Comparison of ENCODE assay signal across 14 mouse cellular contexts in genomic region chr1:22206935-22207334, GRCm38 (mm10).
"Had no signal": no experiment of that assay in that cellular context is flagged by ENCODE, and none has a peak within 500 bp of the region (broad histone marks: within the 10 kb centered on the region; RNA-seq: fewer than 3 reads in every experiment).

No protein-coding gene starts in this region.

- H3K4me2 ChIP-seq: kidney, embryonic 15.5 days; limb, embryonic 15.5 days; liver, embryonic 12.5 days; neural tube, embryonic 15.5 days had no signal

- H3K27me3 ChIP-seq: kidney, embryonic 15.5 days; limb, embryonic 15.5 days; liver, embryonic 12.5 days; neural tube, embryonic 15.5 days had no signal

- DNase-seq: kidney, adult 2 months; kidney, postnatal 14 days; lung, postnatal 36 days; midbrain, embryonic 14.5 days; right cerebral cortex, adult 18-20 months; thymus, postnatal 14 days had no signal

- H3K36me3 ChIP-seq: kidney, embryonic 15.5 days; limb, embryonic 15.5 days; liver, embryonic 12.5 days; midbrain, embryonic 10.5 days; neural tube, embryonic 15.5 days had no signal

- H3K27ac ChIP-seq: kidney, embryonic 15.5 days; left cerebral cortex, adult 2 months; limb, embryonic 15.5 days; liver, embryonic 12.5 days; midbrain, embryonic 10.5 days; neural tube, embryonic 15.5 days had no signal

- H3K9me3 ChIP-seq: kidney, embryonic 15.5 days; limb, embryonic 15.5 days; liver, embryonic 12.5 days; midbrain, embryonic 10.5 days; neural tube, embryonic 15.5 days had no signal

- H3K9ac ChIP-seq: kidney, embryonic 15.5 days; limb, embryonic 15.5 days; liver, embryonic 12.5 days; neural tube, embryonic 15.5 days had no signal

- ATAC-seq: intestine, embryonic 16.5 days; liver, embryonic 12.5 days had no signal

- H3K4me1 ChIP-seq: kidney, embryonic 15.5 days; limb, embryonic 15.5 days; liver, embryonic 12.5 days; midbrain, embryonic 10.5 days; neural tube, embryonic 15.5 days had no signal

- H3K4me3 ChIP-seq: kidney, embryonic 15.5 days; left cerebral cortex, adult 2 months; limb, embryonic 15.5 days; liver, embryonic 12.5 days; midbrain, embryonic 10.5 days; myocyte; neural tube, embryonic 15.5 days had no signal
